Mouse (Mus musculus) midbrain, postnatal 0 days (tissue): ENCODE results near the gene Lmod2. TPM values are rescaled to one million over a fixed set of nuclear protein-coding genes. Genes with fewer than 3 reads are reported as not detected.

Experiments
- ATAC-seq: fragments of 200-750 bp; cut with Nextera tagmentation; 2 replicates; pipeline ENCODE4 v1.8.0; 2017; ENCODE audit warnings: moderate number of reproducible peaks, mild to moderate bottlenecking, moderate TSS enrichment, moderate library complexity; ENCODE audit not compliant: low FRiP score
- DNase-seq: peaks from one replicate; pipeline ENCODE4 v3.0.0-alpha.2; 2015; ENCODE audit warnings: low spot score
- H3K27ac ChIP-seq: fragments of 300-500 bp; sonication (generic); 2 replicates; pipeline ENCODE4 v1.5.1; 2014; ENCODE audit warnings: low read depth, mild to moderate bottlenecking, low read length, mixed read lengths
- H3K27me3 ChIP-seq: fragments of 300-500 bp; sonication (generic); 2 replicates; pipeline ENCODE4 v1.6.1; 2014; ENCODE audit warnings: low read length, control low read depth, mixed read lengths; ENCODE audit not compliant: insufficient read depth
- H3K36me3 ChIP-seq: fragments of 300-500 bp; sonication (generic); 2 replicates; pipeline ENCODE4 v1.6.1; 2014; ENCODE audit warnings: low read length, control low read depth, mixed read lengths; ENCODE audit not compliant: insufficient read depth
- H3K4me1 ChIP-seq: fragments of 300-500 bp; sonication (generic); 2 replicates; pipeline ENCODE4 v1.6.1; 2014; ENCODE audit warnings: mild to moderate bottlenecking, control low read depth, antibody characterized with exemption, low read length, mixed read lengths; ENCODE audit not compliant: insufficient read depth
- H3K4me2 ChIP-seq: fragments of 300-500 bp; sonication (generic); 2 replicates; pipeline ENCODE4 v1.6.1; 2014; ENCODE audit warnings: low read depth, mild to moderate bottlenecking, low read length, mixed read lengths; ENCODE audit not compliant: poor library complexity, severe bottlenecking
- H3K4me3 ChIP-seq: fragments of 300-500 bp; sonication (generic); 2 replicates; pipeline ENCODE4 v1.5.1; 2014; ENCODE audit warnings: low read depth, mild to moderate bottlenecking, low read length, moderate library complexity
- H3K9ac ChIP-seq: fragments of 300-500 bp; sonication (generic); replicated peaks from 2 replicates; pipeline ENCODE4 v1.6.1; 2014; ENCODE audit warnings: mild to moderate bottlenecking, low read length, moderate library complexity, mixed read lengths; ENCODE audit not compliant: poor library complexity, severe bottlenecking
- H3K9me3 ChIP-seq: fragments of 300-500 bp; sonication (generic); 2 replicates; pipeline ENCODE4 v1.6.1; 2016; ENCODE audit warnings: low read length, control low read depth
- CTCF ChIP-seq: IDR thresholded peaks from 2 replicates; pipeline ENCODE4 v1.5.1; 2016; ENCODE audit warnings: antibody characterized with exemption, mild to moderate bottlenecking
- WGBS: fragments of 180-500 bp; shearing (Covaris S2); extraction: QIAGEN DNeasy Blood & Tissue Kit; methylation state at CpG from one replicate; pipeline ENCODE4 v1.1.7; 2014; 5-methylcytosine and 5-hydroxymethylcytosine counted together
- polyA plus RNA-seq: library from polyadenylated mRNA; unstranded; fragments of >200 nt; fragmentation: Nextera tagmentation; extraction: Ambion mirVana; gene quantifications from 2 replicates; pipeline ENCODE4 v1.2.1, GENCODE M21; 2015
- total RNA-seq: library from RNA; depleted of rRNA; stranded (reverse); fragments of >200 nt; gene quantifications from 2 replicates; pipeline ENCODE4 v1.2.3, GENCODE M21; 2014

Gene Lmod2
- total and polyA plus RNA-seq, 2 experiments from 2014 or later, result not detected

- DNase-seq, result no peak
- Histone ChIP-seq H3K4me3 (no peak overlapping the region), H3K4me2 (no peak overlapping the region), H3K9ac (no peak overlapping the region), H3K36me3 (no peaks in the 10 kb centered on the region), H3K27me3 (no peaks in the 10 kb centered on the region), H3K27ac (no peak overlapping the region), H3K9me3 (no peaks in the 10 kb centered on the region), H3K4me1 (no peaks in the 10 kb centered on the region)
- TF ChIP-seq CTCF, result no peak
- 92% methylated on average over 1 of the region's 1 CpGs for WGBS
- ATAC-seq, result no peak
Observed at GRCm38 (mm10) chr6:24564886-24565285, 32.7 kb upstream of the Lmod2 start.

- ATAC-seq, result no peak
- WGBS, result 81% methylated on average over 5 of the region's 5 CpGs
- TF ChIP-seq CTCF, result peak; percentile 58
Observed at GRCm38 (mm10) chr6:24568963-24569362, 28.6 kb upstream of the Lmod2 start.

GRCm38 (mm10) chr6:24569711-24570110 lies 27.9 kb upstream of the Lmod2 start:
- no peak for ATAC-seq
- 94% methylated on average over 1 of the region's 1 CpGs for WGBS
- TF ChIP-seq CTCF, result no peak

More at GRCm38 (mm10) chr6:24568963-24569362, 28.6 kb upstream of the Lmod2 start:
- H3K36me3 ChIP-seq, result no peaks in the 10 kb centered on the region
- H3K9me3 ChIP-seq, result no peaks in the 10 kb centered on the region
- no peak overlapping the region for H3K27ac ChIP-seq
- H3K4me1 ChIP-seq, result no peaks in the 10 kb centered on the region
- H3K9ac ChIP-seq, result no peak overlapping the region
- no peak overlapping the region for H3K4me3 ChIP-seq
- H3K27me3 ChIP-seq, result no peaks in the 10 kb centered on the region
- no peak overlapping the region for H3K4me2 ChIP-seq
- no peak for DNase-seq

GRCm38 (mm10) chr6:24570278-24570677 lies 27.3 kb upstream of the Lmod2 start:
- no peak for TF ChIP-seq CTCF
- no peaks in the 10 kb centered on the region for H3K9me3 ChIP-seq
- no peak overlapping the region for H3K4me3 ChIP-seq
- ATAC-seq, result no peak
- H3K9ac ChIP-seq, result no peak overlapping the region
- H3K36me3 ChIP-seq, result no peaks in the 10 kb centered on the region
- H3K4me2 ChIP-seq, result no peak overlapping the region
- H3K27ac ChIP-seq, result no peak overlapping the region
- 70% methylated on average over 11 of the region's 11 CpGs for WGBS
- no peak for DNase-seq
- no peaks in the 10 kb centered on the region for H3K4me1 ChIP-seq
- no peaks in the 10 kb centered on the region for H3K27me3 ChIP-seq

More at GRCm38 (mm10) chr6:24569711-24570110, 27.9 kb upstream of the Lmod2 start:
- Histone ChIP-seq H3K4me1 (no peaks in the 10 kb centered on the region), H3K27ac (no peak overlapping the region), H3K9me3 (no peaks in the 10 kb centered on the region), H3K4me3 (no peak overlapping the region), H3K9ac (no peak overlapping the region), H3K36me3 (no peaks in the 10 kb centered on the region), H3K27me3 (no peaks in the 10 kb centered on the region), H3K4me2 (no peak overlapping the region)
- no peak for DNase-seq

- TF ChIP-seq CTCF, result no peak
- no peak overlapping the region for H3K4me2 ChIP-seq
- H3K9me3 ChIP-seq, result no peaks in the 10 kb centered on the region
- H3K27me3 ChIP-seq, result no peaks in the 10 kb centered on the region
- no peak overlapping the region for H3K9ac ChIP-seq
- H3K36me3 ChIP-seq, result no peaks in the 10 kb centered on the region
- no peak overlapping the region for H3K4me3 ChIP-seq
- 79% methylated on average over 6 of the region's 6 CpGs for WGBS
- no peaks in the 10 kb centered on the region for H3K4me1 ChIP-seq
- ATAC-seq (no peak), DNase-seq (no peak)
- H3K27ac ChIP-seq, result no peak overlapping the region
Observed at GRCm38 (mm10) chr6:24571126-24571525, 26.4 kb upstream of the Lmod2 start.

GRCm38 (mm10) chr6:24572431-24572830 lies 25.1 kb upstream of the Lmod2 start:
- WGBS, result 92% methylated on average over 14 of the region's 14 CpGs
- Histone ChIP-seq H3K9me3 (no peaks in the 10 kb centered on the region), H3K4me2 (no peak overlapping the region), H3K27me3 (no peaks in the 10 kb centered on the region), H3K27ac (no peak overlapping the region), H3K4me1 (no peaks in the 10 kb centered on the region), H3K4me3 (no peak overlapping the region), H3K36me3 (no peaks in the 10 kb centered on the region), H3K9ac (no peak overlapping the region)
- TF ChIP-seq CTCF, result no peak
- ATAC-seq, result no peak
- DNase-seq, result no peak
